Mouse (Mus musculus) heart, adult 18-20 months (tissue): ENCODE measurements around the gene Cd164. TPM values are rescaled to one million over a fixed set of nuclear protein-coding genes. Genes with fewer than 3 reads are reported as not detected.
A peak's percentile ranks its signal among the peaks of the same experiment; 100 is the strongest.

Experiments
- DNase-seq, 2 experiments: peaks; one replicate each; pipeline ENCODE4 v3.0.0; 2021 to 2022; ENCODE audit warnings: mixed read lengths in 1 of 2
- total RNA-seq, 2 experiments: library from RNA; stranded (reverse); gene quantifications; 2 replicates each; pipeline ENCODE4 v1.2.3; 2021

The Cd164 gene
- total RNA-seq, 2 experiments from 2014 or later, result 131 to 151 TPM

DNA sequence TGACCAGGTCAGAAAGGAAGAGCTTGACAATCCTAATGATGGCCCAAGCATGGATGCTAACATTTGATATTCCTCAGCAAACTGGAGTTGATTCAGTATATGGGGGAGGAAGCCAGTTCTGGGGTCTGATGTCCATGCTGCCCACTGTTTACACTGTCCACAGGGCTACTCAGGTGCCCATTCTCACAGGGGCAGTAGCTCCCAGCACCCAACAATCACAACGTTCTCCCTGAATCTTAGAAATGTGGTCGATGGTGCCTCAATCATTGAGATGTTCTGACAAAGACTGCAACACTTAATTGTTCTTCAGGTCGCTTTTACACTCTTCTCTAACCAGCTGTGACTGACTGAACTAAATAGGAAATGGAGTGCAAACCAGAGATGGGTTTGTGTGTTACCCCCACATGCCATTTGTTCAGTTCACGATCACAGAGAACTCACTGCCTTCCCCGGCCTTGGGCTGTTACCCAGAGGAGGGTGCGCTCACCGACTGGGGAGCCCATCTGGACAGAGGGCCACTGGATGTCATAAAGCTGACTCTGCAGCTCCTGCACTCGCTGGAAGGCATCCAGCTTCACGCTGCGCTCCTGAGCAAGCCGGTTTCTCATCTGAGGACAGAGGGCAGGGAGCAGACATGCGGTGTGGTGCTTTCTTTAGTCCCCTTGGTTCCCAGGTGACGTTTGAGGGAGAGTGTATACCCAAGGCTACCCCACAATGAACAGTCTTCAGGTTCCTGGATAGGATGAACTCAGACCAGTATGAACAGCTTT lies 27.4 kb downstream of the Cd164 start:
- no peak for DNase-seq

DNA sequence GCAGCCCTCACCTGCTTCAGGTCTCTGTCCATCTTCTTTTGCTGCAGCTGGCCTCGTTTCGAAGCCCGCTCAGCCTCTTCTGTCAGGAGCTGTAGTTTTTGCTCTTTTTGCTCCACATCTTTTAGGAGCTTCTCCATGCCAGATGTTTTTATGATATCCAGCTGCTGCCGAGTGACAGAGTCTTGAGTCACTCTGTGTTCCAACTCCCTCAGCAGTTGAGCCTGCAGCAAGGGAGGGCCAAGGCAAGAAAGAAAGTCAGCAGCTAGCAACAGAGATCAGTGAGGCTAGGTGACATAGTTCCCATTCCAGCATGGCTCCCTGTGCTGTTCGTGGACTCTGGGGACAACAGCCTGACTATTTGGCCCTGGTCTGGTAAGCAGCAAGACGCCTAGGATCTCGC lies 31.5 kb downstream of the Cd164 start:
- peak; percentile 38 to 62 for DNase-seq

DNA sequence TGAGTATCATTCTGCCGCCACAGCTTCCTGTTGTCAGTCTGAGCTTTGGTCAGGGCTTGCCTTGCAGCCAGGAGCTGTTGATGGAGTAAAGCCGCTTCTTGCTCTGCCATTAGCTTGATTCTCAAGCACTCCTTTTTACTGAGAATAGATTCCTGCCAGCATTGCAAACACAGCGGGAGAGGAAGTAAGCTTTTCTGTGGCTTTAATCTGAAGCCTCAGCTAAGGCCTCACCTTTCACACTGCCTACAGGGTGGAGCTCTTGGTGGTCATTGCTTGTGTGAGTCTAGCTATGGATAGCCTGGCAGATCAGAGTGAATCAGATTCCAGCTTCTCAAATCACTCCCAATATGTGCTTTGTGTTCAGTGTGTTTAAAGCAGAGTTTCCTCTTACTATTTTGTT lies 33.1 kb downstream of the Cd164 start:
- no peak for DNase-seq

DNA sequence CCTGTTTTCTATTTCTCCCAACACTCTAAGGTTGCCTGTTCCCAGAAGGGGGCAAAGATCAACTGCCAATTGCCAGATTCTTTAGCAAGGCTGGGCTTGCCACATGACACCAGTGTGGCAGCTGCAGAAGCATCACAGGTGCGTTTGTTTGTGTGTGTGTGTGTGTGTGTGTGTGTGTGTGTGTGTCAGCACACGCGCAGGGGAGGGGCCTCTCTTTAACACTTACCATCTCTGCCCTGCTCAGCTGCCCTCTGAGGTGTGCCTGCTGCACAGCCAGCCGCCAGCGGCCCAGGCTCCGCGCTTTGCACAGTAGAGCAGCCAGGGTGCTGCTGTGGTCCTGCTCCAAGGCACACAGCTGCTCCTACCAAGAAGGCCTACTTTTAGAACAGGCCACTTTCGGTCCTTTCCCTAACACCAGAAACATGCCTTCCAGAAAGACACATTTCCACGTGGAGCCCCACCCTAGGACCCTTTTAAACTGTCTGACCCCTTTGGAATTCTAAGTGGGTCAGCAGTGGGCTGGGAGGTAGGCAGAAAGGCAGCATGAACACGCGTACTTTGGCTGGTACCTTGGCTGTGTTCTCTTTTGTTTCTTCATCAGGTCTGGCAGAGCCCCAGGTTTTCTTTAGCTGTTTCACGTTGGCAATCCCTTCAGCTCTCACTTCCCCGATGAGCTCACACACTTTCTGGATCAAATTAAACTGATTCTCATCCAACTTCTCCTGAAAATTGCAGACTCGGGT lies 33.8 kb downstream of the Cd164 start:
- peak; percentile 65 to 69 for DNase-seq

DNA sequence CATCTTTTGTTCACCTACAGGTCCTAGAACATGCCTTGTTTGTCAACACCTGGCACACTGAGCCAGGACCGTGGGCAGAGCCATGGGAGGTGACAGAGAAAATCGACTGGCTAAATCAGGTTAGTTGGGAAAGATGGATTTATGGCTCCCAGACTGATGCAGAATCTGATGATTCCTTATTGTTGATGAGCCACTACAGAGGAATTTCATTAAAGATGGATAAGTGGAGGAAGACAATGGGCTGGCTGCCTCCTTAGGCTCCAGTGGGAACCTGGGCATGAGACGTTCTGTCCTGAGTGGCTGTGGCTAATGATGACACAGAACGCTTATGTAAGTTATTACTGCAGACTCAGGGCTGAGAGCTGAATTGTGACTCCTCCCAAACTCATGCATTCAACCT lies 34.5 kb downstream of the Cd164 start:
- no peak for DNase-seq

DNA sequence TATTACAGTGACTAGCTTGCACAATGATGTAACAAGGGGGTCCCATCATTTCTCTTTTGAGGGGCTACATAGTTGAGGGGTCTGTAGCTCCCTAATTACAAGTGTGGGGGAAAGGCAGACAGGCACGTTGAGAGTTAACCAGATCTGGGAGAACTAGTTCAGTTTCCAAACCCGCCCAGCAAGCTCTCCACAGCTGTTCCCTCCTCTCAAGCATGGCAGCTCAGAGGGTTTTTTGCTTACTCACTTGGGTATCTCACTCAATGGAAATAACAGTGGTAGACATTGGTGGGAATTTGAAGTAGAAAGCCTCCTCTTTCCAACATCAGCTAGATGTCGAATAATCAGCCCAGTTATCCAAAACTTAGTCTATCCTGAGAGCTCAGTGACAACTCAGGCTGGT lies 35.9 kb downstream of the Cd164 start:
- DNase-seq, result no peak

DNA sequence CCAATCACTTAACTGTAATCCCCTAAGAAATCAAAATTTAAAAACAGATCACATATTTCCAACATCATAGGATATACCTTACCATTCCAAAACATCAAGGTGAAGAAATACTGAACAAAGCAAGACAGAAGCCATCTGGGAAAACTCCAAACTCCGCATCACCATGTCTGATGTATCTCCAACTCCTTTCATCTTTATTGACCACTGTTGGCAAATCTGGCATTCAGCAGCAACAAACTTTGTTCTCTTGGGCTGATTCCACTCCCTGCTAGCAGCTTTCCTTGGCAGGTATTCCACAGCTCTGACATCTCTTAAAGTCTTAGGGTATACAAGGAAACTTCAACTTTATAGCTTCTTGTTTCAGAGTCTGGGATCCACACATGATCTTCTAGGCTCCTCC lies 39.2 kb downstream of the Cd164 start:
- no peak for DNase-seq

DNA sequence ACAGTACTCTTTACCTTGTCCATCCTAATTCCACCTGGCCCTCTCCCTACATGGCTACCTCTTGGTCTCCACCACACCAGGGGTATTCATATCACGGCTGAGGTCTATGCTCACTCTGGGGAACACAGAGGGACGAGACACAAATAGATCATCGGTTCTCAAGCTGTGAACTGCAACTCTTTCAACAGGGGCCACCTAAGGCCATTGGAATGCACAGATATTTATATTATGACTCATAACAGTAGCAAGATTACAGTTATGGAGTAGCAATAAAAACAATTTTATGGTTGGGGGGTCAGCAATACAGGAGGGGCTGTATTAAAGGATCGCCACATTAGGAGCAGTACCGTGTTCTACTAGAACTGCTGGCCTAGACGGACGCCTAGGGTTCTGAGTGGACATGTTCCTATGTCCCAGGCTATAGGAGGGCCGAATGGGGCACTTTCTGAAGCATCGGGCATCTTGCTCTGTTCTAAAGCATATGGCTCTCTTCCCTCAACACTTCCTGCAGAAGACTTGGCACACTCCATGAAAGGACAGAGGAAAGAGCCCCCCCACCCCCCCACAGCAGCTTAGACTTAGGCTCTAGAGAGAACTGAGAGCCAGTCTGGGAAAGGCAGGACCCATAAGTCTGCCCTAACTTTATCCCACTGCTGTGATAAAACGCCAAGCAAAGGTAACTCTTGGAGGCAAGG lies 42.6 kb downstream of the Cd164 start:
- DNase-seq, result no peak

DNA sequence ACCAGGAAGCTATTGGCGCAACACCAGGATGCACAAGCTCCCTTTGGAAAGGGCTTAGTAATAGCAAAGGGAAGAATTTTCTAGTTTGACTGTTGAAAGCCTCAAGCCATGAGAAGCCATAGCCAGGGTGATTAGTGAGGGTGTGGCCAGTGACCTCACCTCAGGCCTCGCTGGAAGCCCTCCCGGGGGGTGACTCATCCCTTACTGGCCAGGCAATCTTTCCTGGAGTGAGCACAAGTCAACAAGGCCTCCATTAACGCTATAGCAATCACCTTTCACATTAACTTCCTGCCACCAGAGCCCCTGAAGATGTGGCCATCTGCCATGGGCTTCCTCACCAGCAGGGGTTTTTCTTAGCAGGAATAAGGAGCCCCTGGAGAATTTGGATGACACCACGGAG lies 45.9 kb downstream of the Cd164 start:
- peak; percentile 61 to 64 for DNase-seq

DNA sequence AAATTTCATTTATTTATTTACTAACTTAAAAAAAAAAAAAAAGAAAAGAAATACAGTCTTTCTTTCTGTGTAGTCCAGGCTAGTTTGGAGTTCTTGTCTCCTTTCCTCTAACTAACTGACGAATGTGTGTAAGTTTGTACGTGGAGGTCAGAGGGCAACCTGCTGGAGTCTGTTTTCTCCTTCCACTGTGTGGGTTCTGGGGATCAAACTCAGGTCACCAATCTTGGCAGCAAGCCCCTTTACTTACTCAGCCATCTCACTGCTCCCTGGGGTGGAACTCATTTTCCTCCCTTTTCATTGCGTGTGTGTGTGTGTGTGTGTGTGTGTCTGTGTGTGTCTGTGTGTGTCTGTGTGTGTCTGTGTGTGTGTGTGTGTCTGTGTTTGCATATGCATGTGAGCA lies 49.1 kb downstream of the Cd164 start:
- no peak for DNase-seq

DNA sequence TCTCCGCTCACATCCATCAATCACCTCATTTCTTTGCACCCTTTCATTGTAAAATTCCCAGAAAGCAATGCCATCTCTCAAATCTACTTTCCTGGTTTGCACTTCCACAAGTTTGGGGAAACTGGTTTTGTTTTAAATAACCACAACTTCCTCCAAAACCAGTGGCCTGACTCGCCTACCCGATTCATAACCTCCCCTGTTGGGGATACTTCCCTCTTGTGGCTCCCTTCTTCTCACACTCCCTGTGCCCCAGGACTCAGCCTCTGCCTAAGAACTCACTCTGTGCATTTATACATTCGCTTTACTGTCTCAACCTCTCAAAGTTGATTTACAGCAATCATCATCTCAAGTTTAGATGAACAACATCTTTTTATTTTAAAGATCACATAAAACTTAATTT lies 51.9 kb downstream of the Cd164 start:
- DNase-seq, result no peak

DNA sequence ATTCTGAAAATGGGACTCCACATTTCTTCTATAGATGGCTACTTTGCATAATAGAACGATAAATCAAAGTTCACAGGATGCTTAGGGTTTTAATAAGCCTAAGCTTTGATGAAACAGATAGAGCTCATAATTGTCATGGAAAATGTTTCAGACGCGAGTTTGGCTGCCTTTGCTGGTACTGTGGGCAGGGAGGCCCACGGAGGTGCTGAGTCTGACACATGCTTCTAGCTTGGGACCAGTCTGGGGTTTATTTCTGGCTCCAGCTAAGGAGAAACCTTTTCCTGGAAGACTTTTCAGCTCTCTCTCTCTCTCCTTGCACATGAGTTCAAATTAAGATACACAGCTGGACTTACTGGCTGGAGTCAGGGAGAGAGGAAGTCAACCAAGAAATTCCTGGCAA lies 53.1 kb downstream of the Cd164 start:
- peak in 1 of 2 experiments; percentile 36 for DNase-seq

DNA sequence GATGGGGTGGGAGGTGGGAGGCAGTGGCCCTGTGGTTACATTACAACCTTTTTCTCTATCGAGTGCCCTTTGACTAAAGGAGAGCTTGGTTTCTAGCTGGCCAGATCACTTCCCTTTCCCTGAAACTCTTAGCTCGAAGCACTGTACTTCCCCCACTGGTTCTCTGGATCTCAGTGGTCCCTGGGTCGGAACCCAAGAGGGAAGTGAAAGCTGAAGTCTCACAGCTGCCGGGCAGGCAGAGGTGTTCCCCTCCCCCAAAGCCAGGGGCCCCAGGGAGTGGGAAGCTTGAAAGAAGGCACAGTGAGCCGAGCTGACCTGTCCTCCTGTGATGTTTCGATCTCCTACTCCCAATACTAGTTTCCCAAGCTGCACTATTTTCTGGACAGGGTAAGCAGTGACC lies 54.0 kb downstream of the Cd164 start:
- peak in 1 of 2 experiments; percentile 76 for DNase-seq

DNA sequence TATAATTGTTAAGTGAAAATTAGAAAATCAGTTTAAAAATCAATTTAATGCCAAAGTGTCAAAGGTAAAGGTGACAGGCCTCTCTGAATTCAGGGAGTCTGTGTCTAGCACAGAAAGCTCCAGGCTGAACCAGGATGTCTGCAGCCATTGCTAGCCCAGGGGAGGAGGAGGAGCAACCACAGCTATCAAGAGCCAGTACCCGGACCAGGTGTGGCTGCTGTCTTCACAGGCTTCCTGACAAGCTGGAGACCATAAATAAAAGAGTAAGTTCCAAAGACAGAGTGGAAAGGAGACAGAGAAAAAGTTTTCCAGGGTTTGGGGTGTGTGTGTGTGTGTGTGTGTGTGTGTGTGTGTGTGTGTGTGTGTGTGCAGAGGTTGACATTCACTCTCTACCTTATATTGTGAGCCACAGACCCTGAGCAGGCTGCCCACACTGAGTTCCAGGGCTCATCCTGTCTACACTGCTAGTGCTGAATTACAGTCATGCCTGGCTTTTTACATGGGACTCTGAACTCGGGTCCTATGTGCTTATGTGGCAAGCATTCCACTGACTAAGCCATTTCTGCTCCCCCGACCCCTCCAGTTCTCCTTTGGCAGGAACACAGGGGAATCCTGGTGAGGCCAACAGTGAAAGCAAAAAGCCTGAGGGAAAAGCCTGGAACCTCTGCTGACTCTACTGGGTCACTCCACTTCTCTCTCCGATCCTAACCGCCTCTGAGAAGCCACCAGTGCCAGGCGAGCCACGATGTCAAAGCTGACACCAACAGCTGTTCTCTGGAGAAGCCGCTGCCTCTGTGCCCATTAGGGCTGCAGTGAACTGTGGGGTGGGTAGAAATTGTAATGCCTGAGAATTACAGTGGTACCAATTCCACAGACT lies 56.5 kb downstream of the Cd164 start:
- no peak for DNase-seq

DNA sequence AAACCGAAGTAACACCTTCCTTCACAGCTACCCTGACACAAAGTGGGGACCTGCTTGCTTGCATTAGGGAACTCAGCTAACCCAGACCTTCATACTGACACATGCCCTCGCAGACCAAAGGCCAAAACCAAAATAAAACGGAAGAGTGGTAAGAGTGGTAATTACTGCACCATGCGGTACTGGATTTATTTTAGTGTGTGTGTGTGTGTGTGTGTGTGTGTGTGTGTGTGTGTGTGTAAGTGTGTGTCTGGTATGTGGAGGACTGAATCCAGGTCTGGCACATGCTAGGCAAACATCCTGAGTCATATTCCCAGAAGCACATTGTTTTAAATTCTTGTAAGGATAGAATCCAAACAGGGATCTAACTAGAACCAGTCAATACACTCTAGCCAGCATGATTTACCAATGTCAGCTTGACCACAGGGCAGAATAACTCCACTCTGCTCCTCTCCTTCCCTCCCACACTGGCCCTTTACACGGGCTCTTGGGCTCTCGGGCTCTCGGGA lies 57.2 kb downstream of the Cd164 start:
- DNase-seq, result no peak

DNA sequence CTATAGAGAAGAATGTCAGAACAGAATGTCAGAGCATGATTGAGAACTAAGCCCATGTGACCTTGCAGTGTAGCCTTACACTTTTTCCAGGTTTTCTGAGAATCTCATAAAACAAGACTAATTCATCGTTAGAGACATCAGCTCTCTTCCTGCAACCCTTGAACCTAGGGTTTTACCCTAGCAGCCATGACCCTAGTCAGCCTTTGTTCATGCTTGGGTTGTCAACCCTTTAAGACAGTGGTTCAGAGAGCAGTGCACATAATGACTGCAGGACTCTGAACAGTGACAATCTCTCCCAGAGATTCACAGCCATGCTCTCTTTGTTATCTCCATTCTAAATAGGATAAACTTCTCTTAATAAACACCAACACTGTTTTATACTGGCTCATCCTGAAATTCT lies 59.3 kb downstream of the Cd164 start:
- DNase-seq, result no peak

DNA sequence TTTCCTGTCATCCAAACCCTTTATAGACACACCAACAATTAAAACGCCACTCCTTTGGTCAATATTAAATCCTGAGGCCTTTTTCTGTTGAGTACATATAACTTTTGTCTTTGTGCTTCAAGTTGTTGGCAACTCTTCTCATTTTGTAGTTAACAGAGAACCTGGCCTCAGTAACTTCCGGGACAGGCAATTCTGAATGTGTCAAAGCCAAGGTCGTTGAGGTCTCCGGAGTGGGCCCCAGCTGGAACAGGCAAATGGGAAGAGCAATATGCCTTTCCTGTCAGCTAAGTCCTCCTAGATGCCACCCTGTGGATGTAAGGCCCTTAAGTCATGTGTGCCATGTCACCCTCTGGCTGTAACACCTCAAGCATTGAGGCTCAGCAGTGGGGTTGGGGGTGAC lies 61.2 kb downstream of the Cd164 start:
- no peak for DNase-seq

Other genes with a start within 250 kb of the Cd164 start
- gene Fig4, start 216.2 kb upstream of the Cd164 start, total RNA-seq, result 10 to 100 TPM; 28.6 to 28.9 TPM
- gene Ak9, start 215.4 kb upstream of the Cd164 start, total RNA-seq, result under 1 TPM in 1 of 2 experiments, not detected in 1; 0.05 TPM
- gene Zbtb24, start 69.0 kb upstream of the Cd164 start, total RNA-seq, result 1 to 10 TPM; 6.5 to 7.7 TPM
- 10 to 100 TPM in 1 of 2 experiments, 1 to 10 TPM in 1; 9.5 to 13.1 TPM for gene Mical1, start 43.1 kb upstream of the Cd164 start, total RNA-seq
- 10 to 100 TPM; 32.6 to 33.6 TPM for gene Smpd2, start 29.0 kb upstream of the Cd164 start, total RNA-seq
- 1 to 10 TPM in 1 of 2 experiments, under 1 TPM in 1; 0.74 to 1.9 TPM for gene Ppil6, start 29.0 kb upstream of the Cd164 start, total RNA-seq
- under 1 TPM; 0.22 to 0.46 TPM for gene Ccdc162, start 197.2 kb downstream of the Cd164 start, total RNA-seq